Mouse (Mus musculus) right cerebral cortex, postnatal 25 days (tissue): ENCODE measurements around the gene St6galnac3.

ENCODE experiments used
- DNase-seq: peaks from one replicate; pipeline ENCODE4 v3.0.0; 2022

St6galnac3 gene

DNA sequence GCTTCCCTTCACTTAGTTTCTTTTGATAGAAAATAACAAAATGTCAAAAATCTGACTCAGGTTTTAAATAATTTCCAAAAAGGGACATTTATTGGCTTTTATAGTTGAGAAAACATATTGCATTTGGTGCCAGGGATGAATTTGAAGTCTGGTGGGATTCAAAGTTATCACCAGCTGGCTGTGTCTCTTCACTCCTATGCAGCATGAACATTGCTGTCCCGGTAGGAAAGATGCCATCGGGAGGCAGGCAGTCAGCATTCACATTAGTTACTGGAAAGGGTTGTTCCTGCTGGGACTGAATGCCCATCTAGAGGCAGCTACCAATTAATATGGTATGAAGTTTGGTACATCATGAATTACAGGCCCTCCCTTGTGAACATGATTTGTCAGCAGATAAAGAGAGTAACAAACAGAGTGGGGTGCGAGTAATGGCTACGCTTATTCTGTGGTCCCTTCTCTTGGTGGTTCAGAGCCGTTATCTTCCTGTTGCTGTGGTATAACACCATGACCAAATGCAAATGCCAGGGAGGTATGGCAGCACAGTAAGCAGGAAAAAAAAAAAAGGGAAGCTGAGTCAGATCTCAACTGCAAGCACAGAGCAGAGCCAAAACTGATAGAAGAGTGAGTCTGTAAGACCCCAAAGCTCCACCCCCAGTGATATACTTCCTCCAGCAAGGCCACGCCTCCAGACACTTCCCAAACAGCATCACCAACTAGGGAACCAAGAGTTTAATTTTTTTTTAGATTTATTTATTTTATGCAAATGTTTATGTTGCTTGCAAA, 535.1 kb downstream of the St6galnac3 start:
- no peak for DNase-seq

GRCm38 (mm10) chr3:153188224-153188623, 536.8 kb downstream of the St6galnac3 start:
- DNase-seq: no peak

- DNase-seq: no peak
Observed at GRCm38 (mm10) chr3:153185117-153185516, 539.9 kb downstream of the St6galnac3 start.

DNA sequence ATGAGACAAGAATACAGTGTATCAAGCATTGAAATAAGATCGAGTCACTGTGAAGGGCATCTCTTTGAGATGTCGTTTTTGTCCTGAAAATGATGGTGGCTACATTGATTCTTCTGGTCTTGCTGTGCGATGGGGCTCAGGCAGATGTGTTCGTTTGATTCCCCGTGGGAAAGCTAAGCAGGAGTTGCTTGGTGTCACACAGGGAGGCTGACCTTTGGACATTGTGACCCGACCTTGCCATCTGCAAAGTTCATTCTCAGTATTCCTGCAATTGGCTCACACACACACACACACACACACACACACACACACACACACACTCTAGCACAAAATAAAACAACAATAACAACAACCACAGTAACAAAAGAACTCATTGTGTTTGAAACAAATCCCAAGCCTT, 543.7 kb downstream of the St6galnac3 start:
- no peak for DNase-seq

DNA sequence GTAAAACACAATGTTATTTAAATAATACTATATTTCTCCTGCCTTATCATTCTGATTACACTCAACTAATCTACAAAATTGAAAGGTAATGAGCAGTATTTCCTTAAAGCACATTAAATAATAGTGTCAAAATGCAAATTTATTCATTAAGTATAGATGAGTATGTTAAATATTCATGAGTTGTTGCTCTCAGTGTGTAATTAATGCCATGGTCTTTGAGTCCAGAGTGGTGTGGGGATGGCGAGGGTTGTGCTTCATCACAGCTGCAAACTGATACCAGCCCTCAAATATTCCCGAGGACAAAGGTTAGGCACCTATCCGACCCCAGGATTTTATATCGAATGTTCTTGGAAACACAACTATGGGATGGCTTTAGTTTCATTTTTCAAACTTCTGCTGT, 548.2 kb downstream of the St6galnac3 start:
- no peak for DNase-seq

DNA sequence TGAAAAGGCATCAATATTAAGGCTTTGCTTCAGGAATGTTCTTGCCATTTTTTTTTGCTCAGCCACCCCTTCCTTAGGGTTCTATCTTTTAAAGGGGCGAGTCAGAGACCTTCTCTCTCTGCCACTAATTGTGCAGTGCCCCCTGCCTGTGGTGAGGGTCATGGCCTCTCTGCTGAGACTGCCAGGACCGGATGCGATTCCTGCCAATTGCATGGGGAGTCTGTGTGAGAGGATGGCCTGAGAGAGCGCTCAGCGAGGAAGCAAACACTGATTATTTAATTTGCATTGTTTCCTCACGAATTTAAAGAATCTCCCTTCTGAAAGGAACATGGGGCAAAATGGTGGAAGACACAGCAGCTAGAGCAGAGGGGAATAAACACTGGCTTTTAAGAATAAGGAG, 548.6 kb downstream of the St6galnac3 start:
- no peak for DNase-seq

DNA sequence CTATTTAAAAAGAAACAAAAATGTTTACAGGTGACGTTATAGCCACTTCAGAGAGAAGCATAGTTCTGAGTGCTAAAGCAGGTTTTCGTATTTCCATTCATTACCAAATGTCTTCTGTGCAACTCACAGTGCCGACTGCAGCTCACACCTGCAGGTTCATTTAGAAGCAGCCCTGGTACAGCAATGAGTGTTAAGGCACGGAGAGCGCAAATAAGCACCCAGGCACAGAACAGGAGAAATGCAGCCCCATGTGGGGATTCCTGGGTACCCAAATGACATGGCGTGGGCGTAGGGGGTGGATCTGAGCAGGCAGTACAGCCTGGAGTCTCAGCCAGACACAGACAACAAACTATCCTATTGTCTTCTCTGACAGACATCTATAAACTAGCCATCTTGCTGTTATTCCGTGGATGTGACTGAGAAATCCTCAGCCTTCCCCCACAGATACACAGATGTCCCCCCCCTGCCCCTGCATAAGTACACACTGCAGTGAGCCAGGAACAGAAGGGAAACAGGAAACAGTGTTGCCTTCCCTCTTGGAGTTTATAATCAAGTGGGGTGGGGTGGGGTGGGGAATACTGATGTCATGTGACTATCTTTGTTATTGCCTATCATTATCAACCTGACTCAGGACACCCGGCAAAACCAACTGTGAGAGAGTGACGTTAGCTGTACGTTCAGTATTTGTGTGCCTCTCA, 550.5 kb downstream of the St6galnac3 start:
- DNase-seq: no peak

DNA sequence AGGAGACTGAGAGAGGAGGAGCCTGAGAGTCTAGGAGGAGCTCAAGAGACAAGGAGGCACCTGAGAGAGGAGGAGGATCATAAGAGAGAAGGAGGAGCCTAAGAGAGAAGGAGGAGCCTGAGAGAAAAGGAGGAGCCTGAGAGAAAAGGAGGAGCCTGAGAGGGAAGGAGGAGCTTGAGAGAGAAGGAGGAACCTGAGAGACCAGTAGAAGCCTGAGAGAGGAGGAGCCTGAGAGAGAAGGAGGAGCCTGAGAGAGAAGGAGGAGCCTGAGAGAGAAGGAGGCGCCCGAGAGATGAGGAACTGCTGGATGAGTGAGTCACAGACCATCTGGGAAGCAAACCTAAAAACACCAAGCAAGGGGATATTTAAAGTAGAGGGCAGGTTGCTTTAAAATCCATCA, 551.4 kb downstream of the St6galnac3 start:
- DNase-seq: no peak

DNA sequence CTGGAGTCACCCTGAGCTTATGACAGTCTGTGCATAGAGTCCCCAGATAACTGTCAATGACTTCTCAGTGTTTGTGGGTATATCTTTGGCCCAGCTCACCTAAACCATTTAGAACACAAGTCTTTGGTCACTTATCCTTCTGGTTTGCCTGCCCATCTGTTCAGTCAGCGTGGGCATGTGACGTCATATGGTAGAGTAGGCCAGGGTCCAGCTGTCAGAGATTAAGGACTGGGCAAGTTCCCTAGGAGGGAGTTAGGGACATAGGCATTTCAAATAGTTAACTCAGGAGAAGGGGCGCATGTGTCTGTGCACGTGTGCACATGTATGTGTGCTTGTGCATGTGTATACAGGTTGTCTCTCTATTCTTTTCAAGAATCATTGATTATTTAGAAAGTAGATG, 554.8 kb downstream of the St6galnac3 start:
- no peak for DNase-seq

DNA sequence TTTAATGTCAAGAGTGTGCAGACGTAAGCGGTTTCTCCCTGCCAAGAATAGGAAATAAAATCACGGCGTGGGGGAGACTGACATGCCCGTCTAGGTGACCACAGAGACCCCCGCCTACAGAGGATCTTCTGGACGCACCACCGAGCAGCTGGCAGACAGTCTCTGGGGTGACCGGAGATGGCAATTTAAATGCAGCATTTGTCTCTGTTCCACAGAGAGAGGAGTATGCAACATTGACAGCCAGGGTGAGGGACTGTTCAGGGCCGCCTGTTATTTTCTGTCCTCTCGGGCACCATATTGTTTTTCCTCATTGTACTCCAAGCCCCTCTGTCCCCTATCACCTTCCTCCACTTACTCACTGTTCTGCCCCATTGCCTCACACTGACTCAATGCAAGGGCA, 555.2 kb downstream of the St6galnac3 start:
- DNase-seq: no peak

GRCm38 (mm10) chr3:153161676-153162075, 563.3 kb downstream of the St6galnac3 start:
- DNase-seq: no peak

GRCm38 (mm10) chr3:153160683-153161082, 564.3 kb downstream of the St6galnac3 start:
- no peak for DNase-seq

DNA sequence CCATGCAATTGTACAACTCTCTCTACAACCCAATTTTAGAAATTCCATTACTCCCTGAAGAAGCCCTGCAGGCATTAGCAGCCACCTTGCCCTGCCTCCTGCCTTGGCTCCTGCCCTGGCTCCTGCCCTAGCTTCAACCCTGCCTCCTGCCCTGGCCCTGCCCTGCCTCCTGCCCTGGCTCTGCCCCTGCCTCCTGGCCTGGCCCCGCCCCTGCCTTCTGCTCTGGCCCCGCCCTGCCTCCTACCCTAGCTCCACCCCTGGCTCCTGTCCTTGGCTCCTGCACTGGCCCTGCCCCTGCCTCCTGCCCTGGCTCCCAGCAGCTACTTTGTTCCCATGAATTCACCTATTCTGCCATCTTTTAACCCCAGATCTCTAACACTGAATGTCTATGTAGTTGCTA, 576.1 kb downstream of the St6galnac3 start:
- DNase-seq: no peak
